Comparison of ENCODE assay signal across 14 mouse cellular contexts in the genomic region with DNA sequence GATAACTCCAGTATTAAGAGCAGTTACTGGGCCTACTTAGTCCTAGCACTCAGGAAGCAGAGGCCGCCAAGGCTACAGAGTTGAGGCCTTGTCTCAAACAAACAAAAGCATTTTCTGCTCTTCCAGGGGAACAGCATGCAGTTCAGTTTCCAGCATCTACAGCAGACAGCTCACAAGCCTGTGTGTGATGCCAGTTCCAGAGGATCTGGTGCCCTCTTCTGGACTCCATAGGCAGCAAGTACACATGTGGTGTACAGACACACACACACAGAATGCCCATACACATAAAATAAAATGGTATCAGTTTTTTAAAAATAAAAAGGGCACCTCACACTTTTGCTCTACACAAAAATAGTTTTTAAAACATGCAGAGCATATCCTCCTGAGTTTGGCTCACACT. TPM values are rescaled to one million over a fixed set of nuclear protein-coding genes. Genes with fewer than 3 reads are reported as not detected.
DNase-seq lines count a peak whose midpoint lies in the region; ATAC-seq and TF ChIP-seq lines count a peak whose summit lies in the region.
"Had no signal": no experiment of that assay in that cellular context is flagged by ENCODE, and none has a peak within 500 bp of the region (broad histone marks: within the 10 kb centered on the region; RNA-seq: fewer than 3 reads in every experiment).

No protein-coding gene starts in this region.

- H3K4me3 ChIP-seq in kidney, adult 2 months (ENCODE audit: insufficient read depth, low read depth, low read length), result no peak overlapping the region
- no peak overlapping the region for H3K4me3 ChIP-seq in neural tube, embryonic 11.5 days (ENCODE audit: low read depth, low read length)
- no peak overlapping the region for H3K4me3 ChIP-seq in neural tube, embryonic 15.5 days (replicated peaks)
- H3K4me3 ChIP-seq: forebrain, embryonic 13.5 days had no signal

- H3K27ac ChIP-seq in kidney, adult 2 months (ENCODE audit: insufficient read depth, low read depth, low read length), result no peak overlapping the region
- H3K27ac ChIP-seq in neural tube, embryonic 11.5 days (ENCODE audit: low read depth, low read length), result no peak overlapping the region
- H3K27ac ChIP-seq in neural tube, embryonic 15.5 days (replicated peaks), result no peak overlapping the region
- H3K27ac ChIP-seq: forebrain, embryonic 13.5 days had no signal

- in situ Hi-C loops in Patski (cut with MboI; ENCODE audit: low pct_unique_long_range_greater_than_20kb), result no loop called here

- no peaks in the 10 kb centered on the region for H3K4me1 ChIP-seq in kidney, adult 2 months (ENCODE audit: control insufficient read depth, insufficient read depth, low read length)
- H3K4me1 ChIP-seq in neural tube, embryonic 11.5 days (ENCODE audit: control insufficient read depth, insufficient read depth, low read length), result no peaks in the 10 kb centered on the region
- H3K4me1 ChIP-seq in neural tube, embryonic 15.5 days, result no peaks in the 10 kb centered on the region
- H3K4me1 ChIP-seq: forebrain, embryonic 13.5 days had no signal

- H3K4me2 ChIP-seq in neural tube, embryonic 11.5 days (ENCODE audit: low read depth), result no peak overlapping the region
- H3K4me2 ChIP-seq in neural tube, embryonic 15.5 days, result no peak overlapping the region
- H3K4me2 ChIP-seq: forebrain, embryonic 13.5 days had no signal

- CTCF ChIA-PET in Patski (lab: Charles Lee), result no interaction called here

- 92% methylated on average over 1 of the region's 1 CpGs for WGBS in kidney, adult 2 months
- WGBS in neural tube, embryonic 11.5 days, result 91% methylated on average over 1 of the region's 1 CpGs
- WGBS in neural tube, embryonic 15.5 days, result 92% methylated on average over 1 of the region's 1 CpGs

- H3K27me3 ChIP-seq in kidney, adult 2 months (replicated peaks; ENCODE audit: control insufficient read depth, insufficient read depth, low read length), result no peaks in the 10 kb centered on the region
- no peaks in the 10 kb centered on the region for H3K27me3 ChIP-seq in neural tube, embryonic 11.5 days (ENCODE audit: control insufficient read depth, insufficient read depth, low read length)
- H3K27me3 ChIP-seq in neural tube, embryonic 15.5 days (replicated peaks), result no peaks in the 10 kb centered on the region
- no peaks in the 10 kb centered on the region for H3K27me3 ChIP-seq in Patski
- H3K27me3 ChIP-seq: forebrain, embryonic 13.5 days had no signal

- POLR2A ChIA-PET in Patski (lab: Charles Lee), result no interaction called here

- no peak for TF ChIP-seq POLR2A in kidney, adult 2 months (IDR thresholded peaks at IDR 0.05; ENCODE audit: low read depth, low read length)

- no peaks in the 10 kb centered on the region for H3K9me3 ChIP-seq in neural tube, embryonic 11.5 days (ENCODE audit: control insufficient read depth, low read length)
- no peaks in the 10 kb centered on the region for H3K9me3 ChIP-seq in neural tube, embryonic 15.5 days (replicated peaks)
- H3K9me3 ChIP-seq: forebrain, embryonic 13.5 days had no signal

- peak; percentile 42 for TF ChIP-seq CTCF in kidney, adult 2 months (conservative IDR thresholded peaks at IDR 0.05; ENCODE audit: insufficient read depth, insufficient read length, low read depth, low read length)
- TF ChIP-seq CTCF in Patski (IDR thresholded peaks at IDR 0.05), result peak; percentile 10

- no peak overlapping the region for H3K9ac ChIP-seq in neural tube, embryonic 11.5 days (ENCODE audit: low read length)
- H3K9ac ChIP-seq in neural tube, embryonic 15.5 days (replicated peaks), result no peak overlapping the region
- H3K9ac ChIP-seq: forebrain, embryonic 13.5 days had no signal

- no peaks in the 10 kb centered on the region; the same call in 1 of the 2 replicates for H3K36me3 ChIP-seq in kidney, adult 2 months (ENCODE audit: control insufficient read depth, insufficient read depth, low read length)
- peaks cover 9% of the 10 kb centered on the region for H3K36me3 ChIP-seq in neural tube, embryonic 11.5 days (ENCODE audit: control insufficient read depth, insufficient read depth, low read length)
- H3K36me3 ChIP-seq in neural tube, embryonic 15.5 days, result peaks cover 74% of the 10 kb centered on the region

- no peak for DNase-seq in kidney, adult 2 months
- no peak for DNase-seq in kidney, adult 9 months
- peak; percentile 15 for DNase-seq in neural tube, embryonic 11.5 days (ENCODE audit: low spot score)
- DNase-seq in Patski (ENCODE audit: low read depth, low spot score), result no peak
- DNase-seq in naive thymus-derived CD4-positive, alpha-beta T cell, adult 2 months (ENCODE audit: low read depth), result peak; percentile 29
- DNase-seq in yolk sac, embryonic 10.5 days (ENCODE audit: low spot score), result no peak
- no peak for DNase-seq in thymus, postnatal 0 days (ENCODE audit: low spot score)
- DNase-seq: adrenal gland, postnatal 14 days; cerebellum, adult 11 months; heart, postnatal 14 days; lung, postnatal 14 days had no signal

- no peak for ATAC-seq in neural tube, embryonic 11.5 days (ENCODE audit: insufficient read depth, low FRiP score, low TSS enrichment)
- no peak for ATAC-seq in neural tube, embryonic 15.5 days (ENCODE audit: low FRiP score)
- ATAC-seq in Patski, result no peak
- ATAC-seq: forebrain, embryonic 13.5 days; inflammation-experienced regulatory T-cells, adult 6 months had no signal

RNA-seq across cellular contexts. Expression of gene Mdn1, which starts 11.4 kb away (rescaled TPM):
- 5.8 and 6.5 TPM in 2 replicates for polyA plus RNA-seq in kidney, adult 2 months (2012; rRNA removed)
- polyA plus RNA-seq in neural tube, embryonic 11.5 days (2014; fragmentation: Nextera tagmentation; extraction: Ambion mirVana), result 17.5 and 18.9 TPM in 2 replicates
- 17.1 and 18.3 TPM in 2 replicates for polyA plus RNA-seq in neural tube, embryonic 15.5 days (2015; fragmentation: Nextera tagmentation; extraction: Ambion mirVana)
- 15.3 TPM for polyA plus RNA-seq in Patski (2021)
- polyA plus RNA-seq in thymus, postnatal 0 days (2015; fragmentation: Nextera tagmentation; extraction: Ambion mirVana), result 10.8 and 11.7 TPM in 2 replicates

RNA-seq across cellular contexts. Expression of gene Casp8ap2, which starts 53.0 kb away (rescaled TPM):
- polyA plus RNA-seq in kidney, adult 2 months (2012; rRNA removed), result 1.2 and 3.8 TPM in 2 replicates
- 55.5 and 62.7 TPM in 2 replicates for polyA plus RNA-seq in neural tube, embryonic 11.5 days (2014; fragmentation: Nextera tagmentation; extraction: Ambion mirVana)
- polyA plus RNA-seq in neural tube, embryonic 15.5 days (2015; fragmentation: Nextera tagmentation; extraction: Ambion mirVana), result 38.9 and 45.2 TPM in 2 replicates
- polyA plus RNA-seq in Patski (2021), result 7.8 TPM
- 76.7 and 77.5 TPM in 2 replicates for polyA plus RNA-seq in thymus, postnatal 0 days (2015; fragmentation: Nextera tagmentation; extraction: Ambion mirVana)

Comparison
In these comparisons a context has a peak if more than half of its experiments do, and no peak if none do; other contexts are left out.
1. DNase-seq: peak in neural tube, embryonic 11.5 days (single experiment) and naive thymus-derived CD4-positive, alpha-beta T cell, adult 2 months (single experiment); none in kidney, adult 2 months (single experiment), kidney, adult 9 months (single experiment), Patski (single experiment), yolk sac, embryonic 10.5 days (single experiment) and thymus, postnatal 0 days (single experiment).